Mouse (Mus musculus) megakaryocyte-erythroid progenitor cell, adult 5-6 weeks (primary cell): ENCODE results near the gene Tmem235. TPM values are rescaled to one million over a fixed set of nuclear protein-coding genes. Genes with fewer than 3 reads are reported as not detected.
A peak's percentile ranks its signal among the peaks of the same experiment; 100 is the strongest.

Experiments
- ATAC-seq: replicated peaks from 2 replicates; pipeline ENCODE4 v1.8.0; 2016; ENCODE audit warnings: mild to moderate bottlenecking, inconsistent platforms; ENCODE audit not compliant: severe bottlenecking, poor library complexity, low FRiP score, low TSS enrichment
- total RNA-seq, 2 experiments: library from RNA; stranded (forward) in 1 of 2; stranded (reverse) in 1 of 2; fragments of 200-1000, 215-1000 nt in 1 of 2; fragments of >200 nt in 1 of 2; fragmentation: Nextera tagmentation in 1 of 2; gene quantifications; 2 replicates each; pipeline ENCODE4 v1.2.3; 2014 to 2017

Gene Tmem235
- total RNA-seq, 2 experiments from 2014 or later: not detected

DNA sequence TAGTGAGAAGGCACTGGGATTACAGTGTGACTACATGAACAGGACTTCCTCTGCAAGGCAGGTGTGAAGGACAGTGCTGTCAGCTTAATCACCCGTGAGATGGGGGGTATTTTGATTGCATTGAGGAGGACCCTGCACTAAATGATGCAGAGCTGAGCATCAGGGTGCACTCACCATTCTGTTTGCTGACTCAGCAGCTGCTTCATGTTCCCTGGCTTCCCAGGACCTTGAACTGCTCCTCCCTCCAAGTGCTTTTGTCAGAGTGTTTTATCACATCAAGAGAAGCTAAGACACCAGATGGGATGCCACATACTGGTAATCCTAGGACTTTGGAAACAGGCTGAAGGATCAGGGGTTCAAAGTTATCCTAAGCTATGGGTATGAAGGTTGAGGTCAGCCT, 4.6 kb upstream of the Tmem235 start:
- no peak for ATAC-seq

- no peak for ATAC-seq
Observed at GRCm38 (mm10) chr11:117857462-117857861, 3.1 kb upstream of the Tmem235 start.

DNA sequence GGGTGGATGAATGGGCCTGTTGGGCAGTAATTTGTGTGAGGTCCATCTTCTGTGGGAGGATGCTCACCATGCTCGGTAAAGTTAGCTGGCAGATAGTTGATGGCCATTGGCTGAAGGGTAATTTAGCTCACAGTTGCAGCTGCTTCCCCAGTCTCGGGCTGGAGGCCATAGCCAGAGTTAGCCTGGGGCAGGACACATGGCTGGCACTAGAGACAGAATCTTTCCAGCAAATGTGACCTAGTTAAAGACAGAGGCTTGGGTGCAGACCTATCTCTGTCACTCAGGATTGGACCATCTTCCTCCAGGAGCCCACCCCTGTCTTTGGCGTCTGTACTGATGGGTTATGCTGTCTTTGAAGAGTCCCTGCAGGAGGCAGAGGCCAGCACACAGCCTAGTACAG, 2.2 kb upstream of the Tmem235 start:
- ATAC-seq: no peak

- ATAC-seq: no peak
Observed at GRCm38 (mm10) chr11:117863174-117863856, 2.8 kb downstream of the Tmem235 start.

- no peak for ATAC-seq
Observed at GRCm38 (mm10) chr11:117864805-117865204, 4.3 kb downstream of the Tmem235 start.

- ATAC-seq: no peak
Observed at GRCm38 (mm10) chr11:117865988-117866387, 5.4 kb downstream of the Tmem235 start.

DNA sequence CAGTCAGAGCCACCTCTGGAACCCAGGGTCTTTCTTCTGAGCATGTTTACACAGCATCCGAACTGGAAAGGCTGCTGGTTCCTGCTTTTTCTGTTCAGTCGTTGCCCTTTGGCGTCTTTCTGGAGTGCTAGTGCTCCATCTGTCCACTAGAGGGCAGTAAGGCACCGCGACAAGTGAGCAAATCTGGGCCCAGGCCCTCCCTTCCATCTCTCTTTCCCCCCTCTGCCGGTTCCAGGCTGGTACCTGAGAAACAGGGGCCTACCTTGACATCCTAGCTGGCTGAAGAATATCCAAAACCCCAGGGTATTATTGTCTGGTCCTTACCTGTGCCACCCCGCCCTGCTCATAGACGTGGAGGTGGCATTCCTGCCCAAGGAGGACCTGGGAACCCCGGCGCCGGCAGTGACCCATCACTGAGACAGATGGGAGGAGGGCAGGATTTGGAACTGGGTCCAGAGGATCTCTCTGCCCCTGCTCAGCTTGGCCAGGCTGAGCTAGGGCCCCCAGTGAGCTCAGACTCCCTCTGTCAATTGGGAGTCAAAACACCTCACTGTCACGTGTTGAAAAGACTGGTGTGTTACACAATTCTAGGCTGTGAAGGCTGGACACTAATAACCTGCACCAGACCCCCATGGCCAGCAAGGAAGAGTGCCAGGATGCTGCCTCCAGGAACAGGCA, 10.3 kb downstream of the Tmem235 start:
- peak; percentile 51 for ATAC-seq

DNA sequence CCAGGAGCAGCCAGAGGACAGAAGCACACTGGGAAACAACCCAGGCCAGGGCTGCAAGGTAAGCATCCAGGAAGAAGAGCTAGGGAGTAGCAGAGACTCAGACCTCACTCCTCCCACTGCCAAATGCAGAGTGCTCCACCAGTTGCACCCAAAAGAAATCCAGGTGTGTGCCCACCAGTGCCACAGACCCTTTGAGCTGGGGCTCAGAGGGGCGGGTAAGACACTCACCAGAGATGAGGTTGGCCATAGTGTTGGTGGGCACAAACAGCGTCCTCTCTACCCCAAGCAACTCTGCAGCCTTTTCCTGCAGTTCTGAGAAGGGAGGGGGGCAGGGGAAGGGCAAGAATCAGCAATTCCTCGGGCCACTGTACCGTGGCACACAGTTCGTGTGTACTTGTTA, 10.8 kb downstream of the Tmem235 start:
- ATAC-seq: no peak

DNA sequence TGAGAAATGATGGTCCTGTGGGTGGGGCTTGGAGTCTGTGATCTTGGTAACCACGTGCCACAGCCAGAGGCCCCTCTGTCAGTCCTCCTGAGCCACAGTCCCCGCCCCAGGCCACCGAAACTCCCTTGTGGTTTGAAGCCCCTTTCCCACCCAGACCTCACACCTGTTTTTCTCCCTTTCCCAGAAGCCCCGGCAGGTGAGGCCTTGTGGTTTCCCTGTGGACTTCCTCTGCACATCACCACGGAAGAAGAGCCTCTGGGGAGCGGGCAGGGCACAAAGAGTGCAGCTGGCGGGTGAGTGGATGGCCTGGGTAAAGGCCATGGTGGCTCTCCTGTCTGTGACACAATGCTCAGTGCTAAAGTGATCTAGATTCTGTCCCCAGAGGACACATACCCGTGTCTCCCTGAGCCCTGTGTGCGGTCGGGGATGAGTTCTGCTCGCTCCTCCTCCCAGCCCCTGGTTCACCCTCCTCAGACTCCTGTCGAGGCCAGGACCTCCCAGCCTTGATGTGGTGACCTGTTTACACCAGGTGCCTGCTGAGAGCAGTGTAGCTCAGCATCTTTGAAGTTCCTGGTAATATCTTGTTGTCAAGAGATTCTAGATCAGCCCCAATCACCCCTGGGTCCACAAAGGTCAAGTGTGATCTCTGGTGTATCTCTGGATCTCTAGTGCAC, 11.5 kb downstream of the Tmem235 start:
- ATAC-seq: no peak

DNA sequence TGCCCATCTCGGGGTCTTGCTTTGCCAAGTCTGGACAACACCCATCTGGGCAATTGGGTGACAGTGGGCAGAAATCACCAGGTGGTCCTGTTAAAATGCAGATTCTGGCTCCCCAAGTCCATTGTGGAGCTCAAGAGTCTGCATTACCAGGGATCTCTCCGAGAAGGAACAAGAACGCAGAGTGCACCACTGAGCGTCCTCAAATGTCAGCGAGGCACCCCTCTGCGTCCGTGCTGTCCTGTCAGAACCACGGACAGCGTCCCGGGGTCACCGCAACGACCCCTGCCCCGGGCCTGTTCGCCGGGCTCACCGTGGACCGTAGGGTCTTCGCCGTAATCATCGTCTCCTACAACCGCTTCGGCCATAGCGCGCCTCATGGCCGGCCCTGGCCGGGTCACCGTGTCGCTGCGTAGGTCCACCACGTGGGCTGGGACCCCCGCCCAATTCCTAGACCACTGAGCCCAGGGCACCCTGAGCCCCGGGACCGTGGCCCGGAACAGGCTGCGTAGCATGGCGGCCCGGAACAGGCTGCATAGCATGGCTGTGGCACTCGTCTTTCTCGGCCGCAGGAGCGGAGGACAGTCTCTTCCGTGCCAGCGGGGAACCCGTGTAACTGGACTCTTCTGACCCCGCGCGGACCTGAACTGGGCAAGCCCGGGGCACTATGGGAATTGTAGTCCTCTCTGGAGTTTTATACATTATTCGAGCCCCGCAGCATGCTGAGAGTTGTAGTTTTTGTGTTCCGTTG, 12.5 kb downstream of the Tmem235 start, which contains the start of gene Tha1:
Gene Tha1 (minus strand): TSS at position 621 of the 748 bp plus-strand sequence.
- ATAC-seq: peak; percentile 28

DNA sequence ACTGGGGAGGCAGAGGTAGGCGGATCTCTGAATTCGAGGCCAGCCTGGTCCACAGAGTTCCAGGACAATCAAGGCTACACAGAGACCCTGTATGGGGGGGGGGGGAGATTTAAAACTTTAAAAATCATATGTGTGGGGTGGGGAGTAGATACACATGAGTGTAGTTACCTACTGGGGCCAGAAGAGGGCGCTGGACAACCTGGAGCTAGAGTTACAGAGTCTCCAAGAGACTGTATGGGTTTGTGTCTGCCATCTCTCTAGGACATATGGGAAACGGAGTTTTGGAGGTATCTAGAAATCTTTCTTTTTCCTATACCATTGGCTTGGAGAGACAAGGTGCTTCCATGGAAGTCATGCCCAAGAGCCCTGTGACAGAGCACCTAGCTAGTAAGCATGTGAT, 13.9 kb downstream of the Tmem235 start:
- ATAC-seq: no peak

- ATAC-seq: no peak
Observed at GRCm38 (mm10) chr11:117875681-117876080, 15.1 kb downstream of the Tmem235 start.

- peak; percentile 70 for ATAC-seq
Observed at GRCm38 (mm10) chr11:117877917-117878745, 17.6 kb downstream of the Tmem235 start.

- ATAC-seq: no peak
Observed at GRCm38 (mm10) chr11:117878892-117879291, 18.3 kb downstream of the Tmem235 start.

- no peak for ATAC-seq
Observed at GRCm38 (mm10) chr11:117879676-117880075, 19.1 kb downstream of the Tmem235 start.

DNA sequence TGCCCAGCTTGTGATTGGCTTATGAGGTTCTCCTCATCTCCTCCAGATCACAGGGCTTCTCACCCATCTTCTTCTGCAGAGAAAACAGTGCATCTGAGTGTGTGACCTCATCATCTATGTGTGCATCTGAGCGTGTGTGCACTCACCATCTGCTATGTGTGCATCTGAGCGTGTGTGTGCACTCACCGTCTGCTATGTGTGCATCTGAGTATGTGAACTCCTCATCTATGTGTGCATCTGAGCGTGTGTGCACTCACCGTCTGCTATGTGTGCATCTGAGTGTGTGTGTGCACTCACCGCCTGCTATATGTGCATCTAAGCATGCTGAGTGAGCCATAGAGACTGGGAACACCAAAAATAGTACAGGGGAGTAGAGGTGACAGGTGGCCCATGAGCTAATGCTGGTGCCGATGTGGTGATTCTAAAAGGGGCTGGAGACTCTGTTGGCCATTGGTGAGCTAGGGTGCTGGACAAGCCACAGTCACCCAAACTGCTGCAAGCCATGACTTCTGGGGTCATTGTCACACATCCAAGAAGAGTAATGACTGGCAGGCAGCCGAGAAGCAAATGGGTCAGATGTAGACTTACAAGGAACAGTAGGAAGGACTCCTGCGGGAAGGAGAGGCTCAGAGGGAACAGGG, 19.9 kb downstream of the Tmem235 start:
- ATAC-seq: no peak

DNA sequence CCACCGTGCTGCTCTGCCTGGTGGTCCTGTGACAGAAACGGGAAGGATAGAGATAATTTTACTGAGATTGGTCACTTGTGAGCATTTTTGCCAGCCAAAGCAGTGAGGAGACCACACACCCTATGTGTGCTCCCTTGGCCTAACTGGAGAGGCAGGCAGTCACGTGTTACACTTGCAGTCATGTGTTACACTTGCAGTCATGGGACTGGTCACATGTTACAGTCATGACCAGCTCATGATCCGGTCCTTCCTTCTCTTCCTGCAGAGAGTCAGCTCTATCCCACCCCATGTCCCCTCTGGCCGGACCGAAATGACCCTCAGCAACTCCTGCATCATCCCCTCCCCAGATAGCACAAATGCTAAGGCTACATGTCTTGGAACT, 20.4 kb downstream of the Tmem235 start:
- no peak for ATAC-seq

GRCm38 (mm10) chr11:117881787-117882186, 21.2 kb downstream of the Tmem235 start:
- ATAC-seq: no peak

- ATAC-seq: no peak
Observed at GRCm38 (mm10) chr11:117882208-117882607, 21.7 kb downstream of the Tmem235 start.
